Mouse (Mus musculus) monocyte, adult 5-6 weeks (primary cell): ENCODE results near the gene 1700029I15Rik. TPM values are rescaled to one million over a fixed set of nuclear protein-coding genes. Genes with fewer than 3 reads are reported as not detected.
"Not testable (repeated sequence)": the region's sequence is repeated elsewhere in the genome, so short reads cannot be mapped to it uniquely, and the experiment has no call there.

ENCODE experiments used
- ATAC-seq: fragments of 153-309, 156-312 bp; replicated peaks from 2 replicates; pipeline ENCODE4 v1.8.0; 2017; ENCODE audit warnings: mild to moderate bottlenecking; ENCODE audit not compliant: low TSS enrichment, insufficient number of reproducible peaks, severe bottlenecking, poor library complexity, low FRiP score
- total RNA-seq: library from RNA; stranded (forward); fragments of 200-1000, 200-491, 200-594 nt; gene quantifications from 3 replicates; pipeline ENCODE4 v1.2.3, GENCODE M21; 2017

The 1700029I15Rik gene
- total RNA-seq, 1 experiment from 2014 or later = 6.7 TPM

- ATAC-seq = no peak
These were observed 6.7 kb downstream of the 1700029I15Rik start for GRCm38 (mm10) chr2:92388891-92389641.

GRCm38 (mm10) chr2:92389645-92390044, 7.3 kb downstream of the 1700029I15Rik start:
- no peak for ATAC-seq

GRCm38 (mm10) chr2:92390206-92390930, 8.0 kb downstream of the 1700029I15Rik start:
- no peak for ATAC-seq

DNA sequence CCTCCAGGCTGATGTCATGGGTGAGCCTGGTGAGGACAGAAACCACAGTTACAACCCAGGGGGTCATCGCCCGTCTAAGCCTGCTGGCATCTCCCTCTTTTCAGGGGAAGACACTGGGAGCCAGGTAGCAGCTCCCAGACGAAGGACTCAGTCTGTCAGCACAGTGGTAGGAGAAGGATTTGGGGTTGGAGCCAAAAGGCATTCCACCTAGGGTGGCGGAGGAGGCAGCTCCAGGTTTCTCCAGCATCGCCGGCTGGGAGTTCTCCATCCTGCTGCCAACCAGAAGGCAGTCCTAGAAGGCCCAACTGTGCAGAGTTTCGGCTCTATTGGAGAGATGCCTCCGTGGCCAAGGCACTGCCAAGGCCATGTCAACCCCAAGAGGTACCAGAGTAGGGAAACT, 8.8 kb downstream of the 1700029I15Rik start:
- no peak for ATAC-seq

GRCm38 (mm10) chr2:92391703-92392317, 9.5 kb downstream of the 1700029I15Rik start:
- no peak for ATAC-seq

GRCm38 (mm10) chr2:92392318-92393264, 10.3 kb downstream of the 1700029I15Rik start:
- ATAC-seq = no peak

GRCm38 (mm10) chr2:92395535-92395934, 13.2 kb downstream of the 1700029I15Rik start:
- no peak for ATAC-seq

GRCm38 (mm10) chr2:92397436-92397835, 15.1 kb downstream of the 1700029I15Rik start:
- ATAC-seq = no peak

DNA sequence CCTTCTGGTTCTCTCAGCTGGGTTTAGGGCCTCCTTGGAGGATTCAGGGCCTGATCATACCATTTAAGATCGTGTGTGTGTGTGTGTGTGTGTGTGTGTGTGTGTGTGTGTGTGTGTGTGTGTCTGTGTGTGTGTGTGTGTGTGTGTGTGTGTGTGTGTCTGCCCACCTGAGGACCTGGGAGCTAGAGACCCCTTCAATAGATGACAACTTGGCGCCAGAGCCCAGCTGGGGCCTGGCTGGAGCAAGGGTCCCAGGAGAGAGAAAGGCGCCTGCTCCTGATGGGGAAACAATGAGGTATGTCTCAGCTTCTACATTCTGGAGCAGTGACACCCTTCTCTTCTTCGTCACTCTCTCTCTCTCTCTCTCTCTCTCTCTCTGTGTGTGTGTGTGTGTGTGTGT, 17.5 kb downstream of the 1700029I15Rik start:
- ATAC-seq = not testable (repeated sequence)

DNA sequence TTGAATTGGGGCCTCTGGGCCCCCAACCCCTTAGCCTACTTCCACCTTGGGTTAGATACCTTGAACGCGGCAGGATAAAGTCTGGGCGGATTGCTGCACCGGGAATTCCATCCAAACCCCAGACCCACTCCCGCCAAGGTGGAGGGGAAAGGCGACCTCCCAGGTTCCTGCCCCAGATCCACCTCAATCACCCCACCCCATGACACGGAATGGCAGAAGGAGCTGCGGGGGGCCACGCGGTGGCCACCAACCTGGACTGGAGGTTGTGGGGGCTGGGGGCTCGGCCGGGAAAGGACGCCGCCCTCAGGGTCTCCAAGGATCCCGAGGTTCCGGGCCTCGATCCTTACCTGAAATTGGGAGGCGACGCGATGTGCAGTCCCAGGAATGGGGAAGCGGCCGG, 18.3 kb downstream of the 1700029I15Rik start:
- no peak for ATAC-seq

DNA sequence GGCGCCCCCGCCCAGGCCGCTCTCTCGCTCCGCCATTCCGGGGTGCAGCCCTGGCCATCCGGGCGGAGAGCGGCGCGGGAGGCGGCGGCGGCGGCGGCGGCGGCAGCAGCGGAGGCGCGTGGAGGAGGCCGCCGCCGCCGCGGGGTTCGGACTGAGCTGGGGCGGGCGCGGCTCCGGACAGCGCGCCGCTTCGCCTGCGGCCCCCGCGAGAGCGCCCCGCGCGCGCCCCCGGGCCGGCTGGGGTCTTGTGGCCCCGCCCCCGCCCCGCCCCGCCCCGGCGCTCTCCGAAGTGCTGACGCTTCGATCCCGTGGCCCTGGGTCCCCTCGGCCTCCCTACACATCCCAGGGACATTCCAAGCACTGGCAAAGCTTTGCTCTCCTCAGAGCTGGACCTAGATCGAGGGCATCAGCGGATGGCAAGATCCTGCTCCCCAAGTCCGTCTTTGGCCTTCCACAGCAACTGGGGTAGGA, 18.8 kb downstream of the 1700029I15Rik start, which contains the start of gene Mapk8ip1:
Gene Mapk8ip1 (minus strand): TSS at position 173 of the 471 bp plus-strand sequence.
- no peak for ATAC-seq

DNA sequence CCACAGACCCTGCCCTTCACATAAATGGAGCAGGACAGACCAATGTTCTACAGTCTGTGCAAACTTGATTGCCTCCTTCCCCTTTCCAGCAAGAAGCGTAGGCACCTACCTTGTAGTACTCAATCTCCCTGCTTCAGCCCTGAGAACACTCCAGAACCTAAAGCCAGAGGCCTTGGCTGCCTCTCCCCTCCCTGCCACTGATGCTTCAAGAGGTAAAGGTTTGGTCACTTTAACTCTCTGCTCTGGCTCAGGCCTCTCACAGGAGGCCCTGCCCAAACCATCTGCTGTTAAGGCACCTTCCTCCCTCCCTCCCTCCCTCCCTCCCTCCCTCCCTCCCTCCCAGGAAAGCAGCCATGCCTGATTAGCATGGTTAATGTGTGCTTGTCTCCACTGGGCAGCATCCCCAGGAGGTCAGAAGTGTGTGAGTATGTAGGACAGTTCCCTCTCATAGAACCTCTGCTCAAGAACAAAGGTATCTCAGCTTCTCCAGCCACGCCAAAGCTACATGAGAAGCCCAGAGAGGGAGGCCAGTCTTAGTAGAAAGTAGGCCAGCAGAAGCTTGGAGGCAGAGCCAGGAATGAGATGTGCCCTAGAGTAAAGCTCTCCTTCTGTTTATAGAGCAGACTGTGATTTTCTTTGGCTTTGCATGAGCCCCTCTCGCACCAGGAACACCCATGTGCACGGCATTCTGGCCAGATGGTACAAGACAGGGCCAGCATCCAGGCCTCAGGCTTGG, 20.4 kb downstream of the 1700029I15Rik start:
- ATAC-seq = no peak

DNA sequence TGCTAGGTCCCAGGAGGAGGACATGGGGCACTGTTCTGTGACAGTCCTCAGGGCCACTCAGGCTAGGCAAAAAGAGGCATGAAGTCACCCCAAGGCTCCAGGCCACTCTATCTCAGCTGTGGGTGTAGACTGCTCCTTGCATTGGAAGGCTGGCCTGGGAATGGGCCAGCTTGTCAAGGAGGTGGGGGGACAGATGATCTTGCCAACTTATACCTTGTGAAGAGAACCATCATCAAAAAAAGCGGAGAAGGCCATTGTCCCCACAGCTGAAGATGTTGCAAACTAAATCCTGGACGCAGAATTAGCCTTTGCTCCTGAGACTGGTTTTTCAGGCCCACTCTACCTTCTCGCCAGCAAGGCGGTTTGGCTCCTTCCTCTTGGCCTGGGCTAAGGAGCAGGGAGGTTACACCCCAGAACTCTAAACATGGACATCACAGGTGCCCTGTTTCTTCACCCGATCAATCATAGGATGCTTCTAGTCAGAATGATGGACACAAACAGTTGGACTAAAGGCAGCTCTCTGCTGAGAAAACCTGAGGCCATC, 21.5 kb downstream of the 1700029I15Rik start:
- ATAC-seq = no peak

DNA sequence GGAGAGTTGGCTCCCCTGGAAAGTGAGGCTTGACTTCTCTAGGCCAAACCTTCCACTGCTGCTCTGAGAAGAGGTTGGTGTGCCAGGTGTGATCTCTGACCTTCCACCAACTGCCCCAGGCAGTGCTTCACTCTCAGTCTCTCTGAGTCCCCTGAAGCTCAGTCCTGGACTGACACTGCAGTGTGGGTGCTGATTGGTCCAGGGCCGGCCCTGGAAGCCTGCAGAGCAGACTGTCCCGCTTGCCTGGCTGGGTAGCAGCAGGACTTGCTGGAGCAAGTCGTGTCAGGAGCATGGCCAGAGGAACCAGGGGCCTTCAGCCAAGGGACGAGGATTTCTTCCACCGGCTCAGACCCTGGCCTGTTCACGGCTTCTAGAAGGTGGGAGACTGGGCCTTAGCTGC, 22.4 kb downstream of the 1700029I15Rik start:
- no peak for ATAC-seq

DNA sequence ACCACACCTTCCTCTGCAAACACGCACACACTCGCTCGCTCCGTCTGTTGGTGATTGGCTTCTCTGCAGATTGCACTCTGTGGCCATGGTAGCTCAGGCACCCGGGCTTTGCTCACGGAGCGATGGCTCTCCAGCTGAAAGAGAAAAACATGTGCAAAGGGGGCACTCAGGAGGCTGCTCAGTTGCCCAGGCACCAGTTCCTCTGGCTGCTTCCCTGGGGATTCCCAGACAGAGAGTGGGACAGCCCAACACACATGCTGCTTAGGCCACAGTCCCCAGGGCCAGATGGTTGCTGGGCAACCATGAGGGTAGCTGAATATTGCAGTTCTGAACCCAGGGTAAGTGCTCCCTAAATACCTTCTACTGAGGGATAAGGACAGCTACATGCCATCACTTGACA, 23.3 kb downstream of the 1700029I15Rik start:
- ATAC-seq = no peak

- ATAC-seq = no peak
These were observed 26.1 kb downstream of the 1700029I15Rik start for GRCm38 (mm10) chr2:92408309-92409045.

GRCm38 (mm10) chr2:92411705-92412104, 29.4 kb downstream of the 1700029I15Rik start:
- no peak for ATAC-seq
